Mouse (Mus musculus) lung, postnatal 36 days (tissue): ENCODE data around the gene Dock4.
"Not testable (repeated sequence)": the region's sequence is repeated elsewhere in the genome, so short reads cannot be mapped to it uniquely, and the experiment has no call there.

Experiments
- DNase-seq: peaks from one replicate; pipeline ENCODE4 v3.0.0; 2022; ENCODE audit warnings: mixed read lengths

Gene Dock4

GRCm38 (mm10) chr12:40832157-40832556 is 386.4 kb downstream of the Dock4 start:
- DNase-seq, result peak; percentile 35

GRCm38 (mm10) chr12:40836924-40837323 is 391.2 kb downstream of the Dock4 start:
- DNase-seq, result no peak

DNA sequence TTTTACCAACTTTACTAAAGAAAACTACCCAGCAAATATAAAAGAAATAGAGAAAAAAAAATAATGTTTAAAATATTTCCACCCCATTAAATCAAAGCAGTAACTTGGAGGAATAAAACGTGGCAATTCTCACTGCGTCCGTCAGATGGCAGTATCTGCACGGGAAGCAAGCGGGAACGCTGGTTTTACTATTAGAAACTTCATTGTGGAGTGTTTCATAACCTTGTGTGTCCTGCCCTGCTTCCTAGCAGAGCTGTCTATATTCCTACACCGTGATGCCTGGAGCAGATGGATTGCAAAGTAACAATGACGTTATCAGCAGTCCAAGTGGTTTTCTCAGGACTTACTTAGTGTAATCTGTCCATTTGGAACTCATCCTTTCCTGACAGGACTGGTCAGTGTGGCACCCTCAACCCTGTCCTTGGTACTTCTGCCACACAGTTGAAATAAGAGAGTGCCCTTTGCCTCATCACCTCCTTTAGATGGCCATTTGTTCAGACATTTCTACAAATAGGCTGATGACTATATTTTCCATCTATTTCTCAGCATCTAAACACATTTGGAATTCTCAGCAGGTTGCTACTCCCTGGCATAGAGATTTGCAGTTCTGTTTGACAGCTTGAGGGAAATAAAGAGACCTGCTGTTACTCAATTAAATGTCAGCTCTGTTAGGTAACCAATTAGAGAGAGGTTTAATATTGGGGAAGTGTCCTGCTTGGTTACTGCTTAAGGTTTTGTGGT is 392.0 kb downstream of the Dock4 start:
- peak; percentile 78 for DNase-seq

- DNase-seq, result no peak
Measured at GRCm38 (mm10) chr12:40838338-40838695, 392.6 kb downstream of the Dock4 start.

DNA sequence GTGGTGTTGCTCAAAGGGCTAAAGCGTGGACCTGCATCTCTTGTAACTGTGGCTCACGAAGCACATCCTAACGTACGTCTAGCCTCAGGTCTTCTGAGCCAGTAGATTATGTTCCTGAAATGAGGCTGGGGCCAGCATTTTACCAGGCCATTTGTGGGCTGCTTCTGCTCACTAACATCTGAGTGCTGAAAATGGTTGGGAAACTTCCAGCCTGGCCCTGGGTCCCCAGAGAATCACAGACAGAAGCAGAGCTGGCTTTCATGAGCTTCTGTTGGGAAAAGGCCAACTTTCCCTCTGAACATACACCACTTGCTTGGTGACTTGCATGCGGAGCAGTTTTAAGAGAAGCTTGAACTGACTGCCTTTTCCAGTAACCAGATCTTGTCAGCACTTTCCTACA is 393.2 kb downstream of the Dock4 start:
- DNase-seq, result peak; percentile 45

DNA sequence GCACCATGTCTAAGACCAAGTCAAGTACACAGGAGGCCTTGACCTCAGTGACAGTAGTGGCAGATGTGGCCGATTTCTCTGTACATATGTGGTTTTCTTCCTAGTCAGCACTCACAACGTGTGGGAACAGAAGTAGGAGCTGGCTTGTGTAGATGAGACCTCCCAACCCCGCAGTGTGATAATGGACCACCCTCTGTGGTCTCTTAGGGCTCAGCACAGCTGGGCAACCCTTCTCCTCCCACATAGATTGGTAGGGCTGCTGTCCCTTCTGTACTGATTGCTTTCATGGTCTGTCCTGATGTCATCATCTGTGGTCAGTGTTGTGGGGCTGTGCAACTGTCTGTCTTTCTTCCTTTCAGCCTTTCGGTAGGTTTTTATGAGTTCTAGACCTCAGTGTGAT is 394.1 kb downstream of the Dock4 start:
- DNase-seq, result no peak

DNA sequence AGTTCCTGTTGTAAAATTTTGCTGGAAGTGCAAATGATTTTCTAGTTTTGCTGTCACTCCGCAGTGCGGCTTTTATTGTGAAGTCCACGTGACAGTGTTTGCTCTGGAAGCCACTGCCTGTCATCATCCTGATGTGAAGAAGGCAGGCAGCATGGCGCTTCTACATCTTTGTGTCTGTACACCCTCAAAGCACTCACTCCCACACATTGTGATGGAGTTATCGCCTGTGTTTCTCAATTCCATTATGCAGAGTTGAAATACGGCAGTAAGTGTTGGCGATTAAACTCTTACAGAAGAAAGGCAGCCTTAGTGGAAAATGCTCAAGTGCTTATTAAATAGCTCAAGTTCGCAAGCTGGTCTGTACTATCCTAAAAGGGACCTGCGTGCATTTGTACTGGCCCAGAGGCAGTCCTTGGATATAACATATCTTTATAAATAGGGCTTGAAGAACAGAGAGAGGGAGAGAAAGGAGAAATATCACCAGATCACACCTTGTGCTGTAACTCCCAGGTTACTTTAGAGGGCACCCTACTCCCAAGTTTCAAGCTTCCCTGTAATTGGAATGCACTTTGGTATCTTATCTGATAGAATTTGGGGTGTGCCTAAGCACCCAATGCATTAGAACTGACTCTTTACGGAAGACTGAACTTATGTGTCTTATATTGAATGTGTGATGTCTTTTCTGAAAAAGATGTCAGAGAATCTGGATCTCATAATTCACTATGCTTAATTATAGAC is 396.7 kb downstream of the Dock4 start:
- DNase-seq, result no peak

- DNase-seq, result no peak
Measured at GRCm38 (mm10) chr12:40842991-40843390, 397.2 kb downstream of the Dock4 start.

DNA sequence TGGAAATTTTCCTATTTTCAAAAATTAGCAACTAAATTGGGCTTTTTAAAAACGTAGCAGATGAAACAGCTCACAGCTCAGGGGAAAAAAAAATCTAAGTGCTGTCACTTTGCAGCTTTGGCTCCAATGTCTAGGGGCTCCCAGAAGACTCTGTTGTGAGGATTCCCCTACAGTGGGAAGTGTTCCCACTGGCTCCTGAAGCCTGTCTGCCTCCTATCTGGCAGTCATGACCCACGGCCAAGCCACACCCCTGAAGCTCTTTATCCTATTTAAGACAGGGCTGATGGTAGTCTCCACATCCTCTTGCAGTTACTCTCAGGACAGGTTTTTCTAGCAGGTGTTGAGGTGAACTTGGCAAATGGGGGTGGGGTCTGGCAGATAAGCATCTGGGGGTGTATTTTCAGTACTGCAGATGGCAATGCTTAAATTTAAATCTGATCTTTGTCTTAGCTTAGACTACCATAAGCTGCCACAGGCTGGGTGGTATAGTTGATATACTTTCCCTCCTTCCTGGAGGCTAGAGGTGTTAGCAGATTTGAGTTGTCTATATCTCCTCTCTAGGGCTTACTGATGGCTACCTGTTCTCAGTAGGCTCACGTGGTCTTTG is 397.8 kb downstream of the Dock4 start:
- DNase-seq, result no peak

DNA sequence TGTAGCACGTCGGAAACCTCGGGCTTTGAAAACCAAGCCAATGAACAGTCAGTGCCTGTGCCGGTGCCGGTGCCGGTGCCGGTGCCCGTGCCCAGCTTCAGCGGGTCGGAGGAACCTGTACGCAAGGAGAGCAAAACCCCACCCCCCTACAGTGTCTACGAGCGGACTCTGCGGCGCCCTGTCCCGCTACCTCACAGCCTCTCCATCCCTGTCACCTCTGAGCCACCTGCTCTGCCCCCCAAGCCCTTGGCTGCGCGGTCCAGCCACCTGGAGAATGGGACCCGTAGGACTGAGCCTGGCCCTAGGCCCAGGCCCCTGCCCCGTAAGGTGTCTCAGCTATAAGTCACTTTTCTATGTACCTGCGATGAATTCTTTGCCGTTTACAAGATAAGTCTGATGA is 398.6 kb downstream of the Dock4 start:
- DNase-seq, result no peak

DNA sequence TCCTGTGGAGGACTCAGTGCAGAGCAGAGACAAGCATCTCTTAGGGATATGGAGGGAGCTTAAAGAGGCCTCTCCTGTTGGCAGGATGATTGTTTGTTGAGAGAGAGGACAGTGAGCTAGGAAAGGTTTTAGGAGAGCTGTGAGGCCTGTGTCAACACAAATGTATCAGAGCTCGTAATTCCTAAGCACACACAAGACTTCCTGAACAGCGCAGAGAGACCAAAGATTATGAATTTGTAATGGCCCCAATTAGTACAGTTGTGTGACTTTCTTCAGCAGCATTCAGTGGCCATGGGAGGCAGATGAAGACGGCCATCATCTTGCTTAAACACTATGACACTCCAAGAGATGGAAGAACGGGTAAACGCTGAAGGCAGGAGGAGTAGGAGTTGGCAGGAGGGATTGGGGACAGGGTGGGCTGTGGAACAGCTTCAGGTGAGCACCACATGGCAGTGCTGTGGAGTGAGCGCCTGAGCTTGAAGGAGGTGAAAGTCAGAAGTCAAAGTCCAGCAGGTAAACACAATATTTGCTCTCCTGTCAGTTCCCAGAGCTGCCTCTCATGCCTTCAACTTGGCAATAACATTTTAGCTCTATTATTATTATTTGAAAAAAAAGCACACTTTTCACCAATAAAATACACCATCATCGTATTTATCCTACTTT is 409.1 kb downstream of the Dock4 start:
- no peak for DNase-seq

DNA sequence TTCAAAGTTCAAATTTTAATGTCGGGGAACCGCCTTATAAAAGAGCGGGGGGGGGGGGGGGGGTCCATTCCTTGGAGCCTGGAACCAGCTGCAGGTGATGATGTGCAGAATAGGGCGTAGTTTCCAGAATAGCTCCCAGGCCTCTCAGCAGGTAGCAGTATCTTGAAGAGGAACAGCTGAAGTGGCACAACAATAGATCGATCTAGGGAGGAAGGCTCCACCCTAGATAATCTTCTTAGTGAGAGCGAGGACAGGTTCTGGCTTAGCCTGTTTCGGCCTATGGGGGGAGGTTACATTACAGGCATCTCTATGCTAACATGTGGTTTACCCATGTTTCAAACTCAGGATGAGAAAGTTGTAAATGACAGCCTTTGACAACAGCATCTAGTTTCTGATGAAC is 411.7 kb downstream of the Dock4 start:
- DNase-seq, result no peak

DNA sequence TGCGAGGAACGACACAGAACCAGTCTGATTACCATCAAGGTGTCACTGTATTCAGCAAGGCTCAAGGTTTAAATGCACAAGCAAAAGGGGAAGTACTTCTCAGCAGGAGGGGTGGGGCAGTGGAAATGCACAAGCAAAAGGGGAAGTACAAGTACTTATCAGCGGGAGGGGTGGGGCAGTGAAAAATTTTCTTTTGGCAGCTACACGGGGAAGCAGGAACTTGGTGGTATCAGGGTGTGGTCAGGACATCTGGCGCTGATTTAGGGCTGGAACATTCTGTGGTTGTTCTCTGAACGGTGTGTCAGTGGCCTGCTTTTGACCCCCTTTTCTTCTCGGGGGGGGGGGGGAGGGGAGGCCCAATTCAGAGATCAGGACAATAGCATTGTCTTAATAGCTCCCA is 413.0 kb downstream of the Dock4 start:
- DNase-seq, result not testable (repeated sequence)

DNA sequence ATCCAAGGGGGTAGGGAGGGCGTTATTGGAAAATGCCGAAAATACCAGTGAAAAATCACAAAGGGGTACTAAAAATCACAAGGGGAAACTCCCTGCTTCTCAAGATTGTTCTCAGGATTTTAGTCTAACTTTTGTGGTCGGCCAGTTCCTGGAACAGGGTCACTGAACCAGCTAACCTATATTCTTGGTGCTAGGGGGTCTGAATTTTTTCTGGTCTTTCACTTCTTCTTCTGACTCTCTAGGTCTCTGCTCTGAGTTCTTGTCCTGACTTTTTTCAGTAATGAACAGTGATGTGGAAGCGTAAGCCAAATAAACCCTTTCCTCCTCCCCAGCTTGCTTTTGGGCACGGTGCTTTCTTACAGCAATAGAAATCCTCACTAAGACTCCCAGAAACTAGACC is 424.6 kb downstream of the Dock4 start:
- no peak for DNase-seq

DNA sequence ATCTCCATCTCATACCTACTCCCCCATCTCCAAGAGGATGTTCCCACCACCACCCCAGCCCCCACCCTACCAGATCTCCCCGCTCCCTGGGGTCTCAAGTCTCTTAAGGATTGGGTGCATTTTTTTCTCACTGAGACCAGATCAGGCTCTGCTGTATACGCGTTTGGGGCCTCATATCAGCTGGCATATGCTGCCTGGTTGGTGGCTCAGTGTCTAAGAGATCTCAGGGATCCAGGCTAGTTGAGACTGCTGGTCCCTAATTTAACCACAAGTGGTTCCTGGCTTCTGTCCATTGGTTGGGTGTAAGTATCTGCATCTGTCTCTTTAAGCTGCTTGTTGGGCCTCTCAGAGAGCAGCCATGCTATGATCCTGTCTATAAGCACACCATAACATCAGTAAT is 427.0 kb downstream of the Dock4 start:
- no peak for DNase-seq

- not testable (repeated sequence) for DNase-seq
Measured at GRCm38 (mm10) chr12:40873267-40873666, 427.5 kb downstream of the Dock4 start.

DNA sequence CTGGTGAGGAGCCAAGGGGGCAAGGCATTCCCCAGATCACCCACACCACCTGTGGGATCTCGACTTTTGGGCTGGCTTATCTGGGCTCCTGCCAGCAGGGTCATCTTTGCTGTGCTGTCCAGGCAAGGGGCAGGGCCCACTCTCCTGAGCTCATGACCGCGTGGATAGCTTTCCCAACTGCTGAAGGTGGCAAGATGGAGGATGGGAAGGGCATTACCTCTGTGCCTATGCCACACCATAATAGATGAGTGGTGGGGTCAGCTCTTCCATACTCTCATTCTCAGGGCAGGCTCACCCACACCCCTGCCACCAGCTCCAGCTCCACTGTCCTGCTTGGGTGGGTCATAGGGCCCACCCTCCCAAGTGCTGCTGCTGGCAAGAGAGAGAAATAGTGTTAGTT is 439.2 kb downstream of the Dock4 start:
- DNase-seq, result no peak

GRCm38 (mm10) chr12:40885377-40885776 is 439.6 kb downstream of the Dock4 start:
- no peak for DNase-seq

DNA sequence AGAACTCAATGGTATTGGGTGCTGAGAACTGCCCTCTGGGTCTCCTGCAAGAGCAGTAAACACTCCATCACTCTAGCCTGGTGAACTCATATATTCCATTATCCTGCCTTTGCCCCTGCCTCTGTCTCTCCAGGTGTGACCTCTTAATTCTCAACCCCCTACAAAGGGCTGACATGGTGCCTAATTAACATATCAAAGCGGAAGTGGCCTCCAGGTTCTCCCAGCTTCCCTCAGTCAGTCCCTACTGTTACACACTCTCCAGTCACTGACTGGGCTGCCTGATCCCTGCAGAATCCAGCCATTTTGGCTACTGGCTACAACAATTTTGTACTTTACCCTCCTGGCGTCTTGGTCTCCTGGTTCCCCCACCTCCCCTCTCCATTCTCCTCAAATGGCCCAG is 441.7 kb downstream of the Dock4 start:
- DNase-seq, result no peak

DNA sequence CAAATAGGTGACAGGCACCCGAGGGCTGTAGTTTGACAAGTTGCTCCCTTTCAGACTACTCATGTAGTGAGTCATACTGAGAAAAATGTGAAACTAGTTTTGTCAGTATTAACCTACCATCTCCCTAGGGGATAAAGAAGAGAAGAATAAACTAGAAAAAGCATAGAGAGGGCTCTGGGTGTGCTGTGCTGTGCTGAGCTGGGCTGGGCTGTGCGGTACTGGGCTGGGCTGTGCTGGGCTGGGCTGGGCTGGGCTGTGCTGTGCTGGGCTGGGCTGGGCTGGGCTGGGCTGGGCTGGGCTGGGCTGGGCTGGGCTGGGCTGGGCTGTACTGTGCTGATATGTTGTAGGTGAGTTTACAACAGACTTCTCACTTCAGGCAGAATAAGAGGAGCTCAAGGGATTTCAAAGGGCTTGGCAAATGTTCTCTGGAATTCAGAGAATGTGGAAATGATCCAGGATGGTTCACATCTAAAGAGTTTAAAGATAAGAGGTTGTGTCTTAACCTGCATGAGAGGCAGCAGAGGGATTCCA is 442.6 kb downstream of the Dock4 start:
- DNase-seq, result peak; percentile 19

DNA sequence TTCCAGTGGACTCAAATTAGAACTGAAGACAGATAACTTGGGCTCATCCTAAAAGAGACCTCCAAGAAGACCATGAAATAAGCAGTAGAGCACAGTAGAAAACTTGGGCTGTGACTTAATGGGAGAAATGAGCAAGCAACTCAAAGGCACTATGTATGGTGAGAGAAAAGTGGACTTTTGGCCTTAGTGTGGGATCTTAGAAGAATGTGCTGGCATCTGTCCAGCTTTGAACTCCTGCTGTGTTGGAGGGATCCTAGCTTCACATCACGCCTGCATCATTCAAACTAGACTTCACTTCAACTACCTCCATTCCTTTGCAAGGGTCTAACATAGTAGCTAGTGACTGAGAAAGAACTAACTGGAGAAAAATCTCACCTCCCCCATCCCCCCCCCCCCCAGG is 443.1 kb downstream of the Dock4 start:
- DNase-seq, result no peak

DNA sequence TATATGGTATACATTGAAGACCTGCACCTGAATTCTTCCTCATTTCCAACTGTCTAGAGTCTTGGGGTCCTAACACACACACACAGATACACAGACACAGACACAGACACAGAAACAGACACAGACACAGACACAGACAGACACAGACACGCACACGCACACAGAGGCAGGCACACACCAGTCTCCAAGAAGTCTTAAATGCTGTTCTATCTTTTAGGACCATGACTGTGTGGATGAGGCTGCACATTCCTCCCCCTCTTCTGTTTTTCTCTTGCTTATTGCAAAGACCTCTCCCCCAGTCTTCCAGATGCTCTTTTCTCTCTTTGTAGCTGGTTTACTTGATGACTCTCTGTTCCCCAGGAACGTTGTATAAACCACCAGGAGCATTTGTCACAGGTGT is 443.8 kb downstream of the Dock4 start:
- DNase-seq, result no peak

DNA sequence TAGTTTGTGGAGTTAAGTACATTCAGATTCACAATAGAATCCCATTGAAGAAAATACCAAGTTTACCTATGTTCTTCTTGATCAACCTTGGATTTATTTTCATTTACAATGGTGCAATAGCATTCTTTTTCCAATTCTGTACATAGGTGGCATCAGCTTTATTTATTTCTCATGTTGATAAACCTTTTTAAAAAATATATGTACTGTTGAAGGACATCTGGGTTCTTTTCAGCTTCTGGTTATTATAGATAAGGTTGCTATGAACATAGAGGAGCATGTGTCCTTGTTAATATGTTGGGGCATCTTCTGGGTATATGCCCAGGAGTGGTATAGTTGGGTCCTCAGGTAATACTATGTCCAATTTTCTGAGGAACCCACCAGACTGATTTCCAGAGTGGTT is 445.4 kb downstream of the Dock4 start:
- no peak for DNase-seq
